Mouse (Mus musculus): ENCODE data around the gene Wdr75. TPM values are rescaled to one million over a fixed set of nuclear protein-coding genes. Genes with fewer than 3 reads are reported as not detected.

Wdr75 gene
- polyA plus RNA-seq, 1 experiment from 2014 or later: 114 TPM

DNA sequence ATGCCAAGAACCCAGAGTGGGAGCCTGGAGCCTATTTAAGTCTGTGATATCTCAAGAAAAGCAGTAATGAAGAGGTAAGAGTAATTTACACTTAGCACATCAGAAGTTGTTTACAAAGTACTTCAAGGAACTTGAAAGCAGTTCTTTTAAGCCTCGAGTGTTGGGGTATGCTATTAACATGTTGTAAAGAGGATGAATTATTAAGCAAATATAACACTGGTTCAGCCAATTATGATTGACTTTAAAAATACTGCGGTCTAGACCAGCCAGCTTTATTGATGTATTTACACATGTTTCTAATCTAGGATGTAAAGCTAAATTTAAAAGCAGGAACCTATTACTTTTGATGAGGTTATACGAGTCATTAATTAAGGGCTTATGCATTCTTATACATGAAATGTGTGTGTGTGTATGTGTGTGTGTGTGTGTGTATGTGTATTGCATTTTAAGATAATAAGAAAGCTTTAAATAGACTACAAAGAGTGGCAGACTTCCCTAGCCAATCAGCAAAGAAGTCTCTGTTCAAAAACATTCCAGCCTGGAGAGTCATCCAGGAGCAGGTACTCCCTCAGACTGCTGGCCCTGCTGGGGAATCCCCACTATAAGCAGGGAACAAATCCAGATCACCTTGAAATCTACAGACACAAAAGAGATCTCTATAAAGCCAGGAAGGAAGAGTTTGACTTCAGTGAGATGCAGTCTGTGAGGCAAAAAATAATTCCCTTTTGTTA is 71.5 kb downstream of the Wdr75 start:
- Histone ChIP-seq H3K9me3 (replicated peaks; ENCODE audit: control insufficient read depth, low read length) (no peaks in the 10 kb centered on the region), H3K9ac (replicated peaks; ENCODE audit: low read length) (no peak overlapping the region), H3K36me3 (replicated peaks; ENCODE audit: control insufficient read depth, insufficient read depth, low read depth, low read length) (no peaks in the 10 kb centered on the region), H3K4me3 (ENCODE audit: low read depth, low read length) (no peak overlapping the region), H3K27me3 (ENCODE audit: control insufficient read depth, insufficient read depth, low read length) (no peaks in the 10 kb centered on the region), H3K4me2 (ENCODE audit: low read depth, low read length) (no peak overlapping the region), H3K4me1 (ENCODE audit: control insufficient read depth, insufficient read depth, low read length) (no peaks in the 10 kb centered on the region), H3K27ac (replicated peaks; ENCODE audit: low read depth, low read length) (no peak overlapping the region)
- 34% methylated on average over 3 of the region's 3 CpGs for WGBS
- ATAC-seq (replicated peaks; ENCODE audit: insufficient number of reproducible peaks, low FRiP score, low TSS enrichment, low read depth) (no peak), DNase-seq (ENCODE audit: low spot score) (peak; percentile 12)

DNA sequence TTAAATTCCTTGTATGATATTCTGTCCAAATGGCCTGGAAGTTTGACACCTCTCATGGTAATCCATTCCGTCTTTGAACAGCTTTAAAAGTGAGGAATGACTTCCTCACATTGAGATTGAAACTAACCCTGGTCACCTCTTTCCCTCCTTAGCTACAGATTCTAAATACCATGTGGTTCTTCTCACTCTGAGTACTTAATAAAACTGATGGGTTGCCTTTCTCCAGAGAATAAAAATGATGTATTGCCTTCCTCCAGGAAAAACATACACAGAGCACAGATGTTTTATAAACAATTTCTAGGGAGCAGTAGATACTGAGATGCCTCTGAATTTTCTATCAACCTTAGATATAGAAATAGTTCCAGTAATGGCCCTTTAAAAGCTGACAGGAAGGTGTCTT is 73.1 kb downstream of the Wdr75 start:
- no peak overlapping the region for H3K4me2 ChIP-seq (ENCODE audit: low read depth, low read length)
- H3K4me1 ChIP-seq (ENCODE audit: control insufficient read depth, insufficient read depth, low read length): no peaks in the 10 kb centered on the region
- H3K9ac ChIP-seq (replicated peaks; ENCODE audit: low read length): no peak overlapping the region
- H3K9me3 ChIP-seq (replicated peaks; ENCODE audit: control insufficient read depth, low read length): no peaks in the 10 kb centered on the region
- ATAC-seq (replicated peaks; ENCODE audit: insufficient number of reproducible peaks, low FRiP score, low TSS enrichment, low read depth): no peak
- no peaks in the 10 kb centered on the region for H3K36me3 ChIP-seq (replicated peaks; ENCODE audit: control insufficient read depth, insufficient read depth, low read depth, low read length)
- H3K27ac ChIP-seq (replicated peaks; ENCODE audit: low read depth, low read length): no peak overlapping the region
- 82% methylated on average over 1 of the region's 1 CpGs for WGBS
- no peak overlapping the region for H3K4me3 ChIP-seq (ENCODE audit: low read depth, low read length)
- no peaks in the 10 kb centered on the region for H3K27me3 ChIP-seq (ENCODE audit: control insufficient read depth, insufficient read depth, low read length)
- no peak for DNase-seq (ENCODE audit: low spot score)

DNA sequence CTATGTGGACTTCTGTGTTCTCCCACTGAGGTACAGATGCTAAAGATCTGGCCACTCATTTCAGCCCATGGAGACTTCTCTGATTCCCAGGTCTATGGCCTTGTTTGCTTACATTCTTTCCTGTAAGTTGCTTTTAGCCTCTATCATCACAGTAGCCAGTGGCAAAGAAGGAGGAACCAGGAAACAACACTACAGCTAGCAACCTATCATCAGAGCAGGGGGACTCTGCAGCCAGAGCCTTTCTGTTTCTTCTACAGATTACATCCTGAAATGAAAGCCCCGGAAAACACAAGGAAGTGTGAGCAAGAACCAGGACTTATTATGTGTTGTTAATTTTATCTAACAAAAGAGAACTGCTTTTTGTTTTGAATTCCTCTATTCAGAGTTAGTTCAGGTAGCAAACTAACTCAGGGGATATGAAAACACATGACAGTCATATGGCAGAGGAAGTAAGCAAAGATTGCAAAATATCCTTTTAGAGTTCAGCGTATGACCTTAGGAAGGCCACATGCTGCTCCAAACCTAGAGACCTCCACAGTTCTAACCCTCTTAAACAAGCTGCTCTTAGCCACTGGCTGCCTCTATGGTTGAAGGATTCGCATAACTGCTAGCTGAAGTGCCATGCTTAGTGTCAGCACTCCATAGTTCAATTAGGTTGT is 73.6 kb downstream of the Wdr75 start:
- Histone ChIP-seq H3K4me3 (ENCODE audit: low read depth, low read length) (no peak overlapping the region), H3K4me2 (ENCODE audit: low read depth, low read length) (no peak overlapping the region), H3K9ac (replicated peaks; ENCODE audit: low read length) (no peak overlapping the region), H3K4me1 (ENCODE audit: control insufficient read depth, insufficient read depth, low read length) (no peaks in the 10 kb centered on the region), H3K27me3 (ENCODE audit: control insufficient read depth, insufficient read depth, low read length) (no peaks in the 10 kb centered on the region), H3K27ac (replicated peaks; ENCODE audit: low read depth, low read length) (no peak overlapping the region), H3K36me3 (replicated peaks; ENCODE audit: control insufficient read depth, insufficient read depth, low read depth, low read length) (no peaks in the 10 kb centered on the region), H3K9me3 (replicated peaks; ENCODE audit: control insufficient read depth, low read length) (no peaks in the 10 kb centered on the region)
- DNase-seq (ENCODE audit: low spot score) (no peak), ATAC-seq (replicated peaks; ENCODE audit: insufficient number of reproducible peaks, low FRiP score, low TSS enrichment, low read depth) (no peak)
- 81% methylated on average over 3 of the region's 3 CpGs for WGBS

Other genes with a start within 250 kb of the Wdr75 start
- not detected in 2 replicates for gene Gm5269, start 95.1 kb downstream of the Wdr75 start, polyA plus RNA-seq (2014; fragmentation: Nextera tagmentation; extraction: Ambion mirVana)
- 11.7 and 14.0 TPM in 2 replicates for gene Slc40a1, start 131.4 kb downstream of the Wdr75 start, polyA plus RNA-seq (2014; fragmentation: Nextera tagmentation; extraction: Ambion mirVana)

All from embryonic facial prominence, embryonic 11.5 days (tissue).